Mouse (Mus musculus) C2C12 (cell line): ENCODE measurements around the gene Gm20388. TPM values are rescaled to one million over a fixed set of nuclear protein-coding genes. Genes with fewer than 3 reads are reported as not detected.

Experiments used
- H3K27me3 ChIP-seq: one replicate; pipeline ENCODE4 v1.6.1; 2011; ENCODE audit not compliant: control insufficient read depth, insufficient read depth, insufficient read length
- H3K36me3 ChIP-seq: one replicate; pipeline ENCODE4 v1.6.1; 2011; ENCODE audit not compliant: control insufficient read depth, insufficient read depth
- H3K4me3 ChIP-seq: one replicate; pipeline ENCODE4 v1.5.1; 2011; ENCODE audit warnings: mild to moderate bottlenecking, control low read depth; ENCODE audit not compliant: poor library complexity, insufficient read depth, severe bottlenecking
- H3K79me2 ChIP-seq: one replicate; pipeline ENCODE4 v1.6.1; 2011; ENCODE audit not compliant: control insufficient read depth, insufficient read depth
- H3K79me3 ChIP-seq: one replicate; pipeline ENCODE4 v1.6.1; 2011; ENCODE audit warnings: low read depth, control low read depth
- H3ac ChIP-seq: one replicate; pipeline ENCODE3; 2011; ENCODE audit warnings: low read depth; ENCODE audit not compliant: control insufficient read depth, insufficient read length
- CEBPB ChIP-seq: IDR thresholded peaks from one replicate; pipeline ENCODE4 v1.6.1; 2011; ENCODE audit warnings: low read depth, mild to moderate bottlenecking, control low read depth, moderate library complexity
- CTCF ChIP-seq: IDR thresholded peaks from one replicate; pipeline ENCODE4 v1.5.1; 2011; ENCODE audit not compliant: control insufficient read depth, insufficient read depth, insufficient read length
- FOSL1 ChIP-seq: IDR thresholded peaks from one replicate; pipeline ENCODE4 v1.8.0; 2011; ENCODE audit warnings: mild to moderate bottlenecking, low read length; ENCODE audit not compliant: poor library complexity, insufficient read depth, severe bottlenecking
- MAX ChIP-seq: IDR thresholded peaks from one replicate; pipeline ENCODE4 v1.6.1; 2011; ENCODE audit warnings: mild to moderate bottlenecking, control low read depth
- MYOD1 ChIP-seq: IDR thresholded peaks from one replicate; pipeline ENCODE4 v1.6.1; 2011; ENCODE audit warnings: low read depth; ENCODE audit not compliant: control insufficient read depth, insufficient read length
- MYOG ChIP-seq: IDR thresholded peaks from one replicate; pipeline ENCODE4 v1.6.1; 2011; ENCODE audit not compliant: control insufficient read depth, insufficient read length; ENCODE audit errors: extremely low read depth
- USF1 ChIP-seq: IDR thresholded peaks from one replicate; pipeline ENCODE4 v1.6.1; 2011; ENCODE audit warnings: low read depth, mild to moderate bottlenecking, control low read depth, moderate library complexity
- polyA plus RNA-seq: library from polyadenylated mRNA; unstranded; fragments of >200 nt; fragmentation: generic; extraction: Trizol; gene quantifications from one replicate; pipeline ENCODE4 v1.2.1, GENCODE M21; 2012; ENCODE audit warnings: missing spikeins

Gm20388 gene
- polyA plus RNA-seq, 1 experiment, result 15.0 TPM

DNA sequence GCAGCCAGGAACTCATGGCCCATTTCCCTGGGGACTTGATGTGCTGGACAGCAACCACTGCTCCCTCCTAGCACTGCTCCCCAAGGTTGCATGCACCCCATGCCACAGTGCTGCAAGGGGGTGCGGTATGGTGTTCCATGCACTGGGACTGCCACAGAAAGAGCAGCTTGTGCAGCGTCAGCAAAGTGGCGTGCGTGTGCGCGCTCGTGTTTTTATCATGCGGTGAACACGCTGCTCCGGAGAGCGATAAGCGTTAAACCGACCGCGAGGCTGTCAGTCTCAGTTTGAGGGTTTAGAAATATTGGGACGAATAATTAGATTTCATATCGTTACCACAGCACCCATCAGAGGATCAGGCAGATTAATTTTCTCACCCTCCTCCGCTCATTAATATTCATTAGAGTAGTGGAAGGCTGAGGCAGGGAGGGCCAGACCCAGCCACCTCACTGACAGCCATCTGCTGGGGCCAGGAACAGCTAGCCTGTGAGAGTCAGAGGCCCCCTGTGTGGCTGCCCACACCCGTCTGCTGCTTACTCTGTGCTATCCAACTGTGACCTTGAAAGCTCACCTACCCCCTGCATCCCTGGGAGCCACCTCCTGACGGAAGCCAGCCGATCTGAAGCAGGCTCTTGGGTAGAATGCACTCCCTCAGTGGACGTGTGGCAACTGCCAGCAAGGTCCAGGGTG lies 2419.1 kb downstream of the Gm20388 start:
- Histone ChIP-seq H3K4me3 (no peak overlapping the region), H3K27me3 (no peaks in the 10 kb centered on the region), H3K36me3 (peaks cover 1% of the 10 kb centered on the region), H3ac (no peak overlapping the region), H3K79me3 (no peaks in the 10 kb centered on the region), H3K79me2 (no peaks in the 10 kb centered on the region)
- no peak for TF ChIP-seq MYOG
- TF ChIP-seq CEBPB, result no peak
- no peak for TF ChIP-seq MAX
- no peak for TF ChIP-seq FOSL1
- TF ChIP-seq USF1, result no peak
- TF ChIP-seq CTCF, result no peak

DNA sequence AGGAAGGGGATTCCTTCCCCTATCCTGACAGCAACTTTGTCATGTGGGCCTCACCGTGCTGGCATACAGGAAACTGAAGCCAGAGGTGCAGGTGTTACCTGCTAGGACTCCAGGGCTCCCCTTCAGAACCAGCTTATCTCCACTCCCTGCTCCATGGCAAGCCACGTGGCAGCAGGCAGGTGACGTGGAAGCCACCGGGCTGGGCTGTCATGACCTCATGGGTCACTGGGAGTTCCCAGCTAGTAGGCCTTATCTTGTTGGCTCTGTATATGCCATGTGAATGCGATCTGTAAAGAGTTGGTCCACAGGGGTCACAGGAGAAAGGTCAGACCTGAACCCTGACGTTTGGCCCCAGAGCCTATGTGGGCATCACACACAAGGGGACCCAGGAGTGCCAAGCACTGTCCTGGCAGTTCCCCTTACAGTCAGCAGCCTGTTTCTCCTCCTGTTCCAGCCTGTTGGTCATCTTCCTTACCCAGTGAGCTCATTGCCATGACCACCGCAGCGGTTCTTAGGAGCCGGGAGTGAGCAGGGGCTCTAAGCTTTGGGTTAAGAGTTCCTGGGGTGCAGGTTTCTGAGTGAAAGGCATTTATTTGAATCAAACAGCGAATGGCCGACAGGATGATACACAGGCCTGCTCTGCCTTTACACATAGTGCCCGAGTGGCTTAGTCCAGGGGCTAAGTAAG lies 2419.9 kb downstream of the Gm20388 start:
- Histone ChIP-seq H3K36me3 (no peaks in the 10 kb centered on the region), H3K79me3 (no peaks in the 10 kb centered on the region), H3ac (no peak overlapping the region), H3K4me3 (no peak overlapping the region), H3K27me3 (no peaks in the 10 kb centered on the region), H3K79me2 (no peaks in the 10 kb centered on the region)
- TF ChIP-seq USF1 (no peak), MAX (no peak)

DNA sequence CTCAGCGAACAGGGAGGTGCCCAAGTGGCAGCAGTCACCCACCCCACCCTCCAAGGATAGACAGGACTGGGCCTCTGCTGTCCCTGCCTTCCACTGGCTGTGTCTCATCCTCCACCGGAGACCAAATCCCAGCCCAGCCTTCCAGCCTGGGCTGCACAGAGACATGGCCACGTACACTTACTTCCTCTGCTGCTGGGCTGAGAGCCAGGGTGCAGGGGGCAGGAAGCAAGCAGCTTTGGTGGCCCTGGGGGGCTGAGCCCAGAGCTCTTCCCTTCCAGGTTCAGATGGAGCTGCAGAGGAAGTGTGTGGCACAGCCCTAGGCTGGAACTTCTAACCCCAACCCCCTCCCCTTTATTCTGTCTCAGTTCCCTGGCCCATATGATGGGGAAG lies 2420.5 kb downstream of the Gm20388 start:
- Histone ChIP-seq H3K4me3 (no peak overlapping the region), H3K36me3 (no peaks in the 10 kb centered on the region), H3ac (no peak overlapping the region), H3K79me2 (no peaks in the 10 kb centered on the region), H3K27me3 (no peaks in the 10 kb centered on the region), H3K79me3 (no peaks in the 10 kb centered on the region)
- no peak for TF ChIP-seq USF1
- no peak for TF ChIP-seq FOSL1
- no peak for TF ChIP-seq CEBPB
- TF ChIP-seq MYOG, result no peak
- no peak for TF ChIP-seq CTCF
- TF ChIP-seq MYOD1, result no peak
- TF ChIP-seq MAX, result no peak

DNA sequence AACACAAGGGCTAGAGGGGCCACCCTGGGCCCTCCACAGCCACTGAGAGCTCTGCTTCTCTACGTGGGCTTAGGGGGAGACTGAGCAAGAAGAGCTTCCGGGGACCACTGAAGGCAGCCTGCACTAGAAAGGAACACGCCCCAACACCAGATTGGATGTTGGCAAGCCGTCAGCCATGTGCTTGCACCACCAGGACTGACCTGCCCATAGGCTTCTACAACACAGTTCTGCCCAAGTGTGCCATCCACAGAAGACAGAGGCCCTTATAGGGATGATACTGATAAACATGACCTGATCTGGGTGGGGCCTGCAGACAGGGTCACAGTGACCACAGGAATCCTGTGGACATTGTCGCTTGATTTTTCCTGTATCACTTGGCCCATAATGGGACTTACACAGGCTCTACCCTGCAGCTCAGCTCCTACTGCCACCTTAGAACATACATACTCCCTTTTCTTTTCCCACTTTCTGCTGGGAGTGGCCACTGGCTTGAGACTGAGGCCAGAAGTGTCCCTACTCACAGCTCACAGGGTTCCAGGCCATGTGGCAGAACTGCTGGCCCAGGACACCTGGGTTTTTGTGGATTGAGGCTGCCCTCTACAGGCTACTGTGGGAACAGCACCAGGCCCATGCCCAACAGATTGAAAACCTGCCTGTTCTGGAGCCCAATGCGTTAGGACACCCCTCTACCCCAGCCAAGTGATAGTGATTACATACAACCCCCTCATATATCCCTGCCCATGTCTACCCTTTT lies 2422.3 kb downstream of the Gm20388 start:
- H3K79me3 ChIP-seq, result no peaks in the 10 kb centered on the region
- TF ChIP-seq MAX, result peak; percentile 87
- peak; percentile 90 for TF ChIP-seq CTCF
- no peak for TF ChIP-seq MYOG
- no peaks in the 10 kb centered on the region for H3K27me3 ChIP-seq
- no peaks in the 10 kb centered on the region for H3K36me3 ChIP-seq
- H3ac ChIP-seq, result no peak overlapping the region
- H3K4me3 ChIP-seq, result no peak overlapping the region
- no peaks in the 10 kb centered on the region for H3K79me2 ChIP-seq

DNA sequence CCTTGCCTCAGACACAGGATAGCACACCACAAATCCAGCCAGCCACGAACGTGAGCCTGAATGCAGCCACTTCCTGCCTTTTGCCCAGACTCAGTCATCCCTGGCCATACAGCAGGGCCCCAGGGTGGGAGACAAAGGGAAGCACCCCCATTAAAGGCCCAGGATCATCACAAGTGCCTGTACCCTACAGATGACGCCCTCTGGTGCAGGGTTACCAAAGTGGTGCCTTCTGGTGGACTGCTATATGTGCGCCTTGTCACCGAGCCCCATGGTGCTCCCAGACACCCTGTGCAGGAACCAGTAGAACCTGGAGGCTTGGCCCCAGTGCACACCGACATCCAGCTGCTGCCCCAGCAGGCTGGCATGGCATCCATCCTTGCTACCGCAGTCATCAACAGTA lies 2422.9 kb downstream of the Gm20388 start:
- Histone ChIP-seq H3K4me3 (no peak overlapping the region), H3K79me3 (no peaks in the 10 kb centered on the region), H3K79me2 (no peaks in the 10 kb centered on the region), H3K36me3 (no peaks in the 10 kb centered on the region), H3K27me3 (no peaks in the 10 kb centered on the region), H3ac (no peak overlapping the region)
- TF ChIP-seq USF1, result no peak
- no peak for TF ChIP-seq CEBPB
- TF ChIP-seq FOSL1, result no peak
- no peak for TF ChIP-seq CTCF
- no peak for TF ChIP-seq MYOG
- no peak for TF ChIP-seq MAX
- TF ChIP-seq MYOD1, result no peak
